Mouse (Mus musculus): ENCODE measurements around the gene Washc1.
"Not testable (repeated sequence)": the region's sequence is repeated elsewhere in the genome, so short reads cannot be mapped to it uniquely, and the experiment has no call there.

Gene Washc1

GRCm38 (mm10) chr17:66111402-66111959 is at the start of gene Washc1:
TSS of gene Washc1 (plus strand) at chr17:66111545.
- DNase-seq = peak; percentile 94

GRCm38 (mm10) chr17:66065115-66065514 is 46.2 kb upstream of the Washc1 start:
- no peak for DNase-seq

- not testable (repeated sequence) for DNase-seq
Observed at GRCm38 (mm10) chr17:66069036-66069435, 42.3 kb upstream of the Washc1 start.

- DNase-seq = no peak
Observed at GRCm38 (mm10) chr17:66073971-66074370, 37.4 kb upstream of the Washc1 start.

GRCm38 (mm10) chr17:66075827-66076173 is 35.5 kb upstream of the Washc1 start:
- DNase-seq = peak; percentile 31

- DNase-seq = peak; percentile 44
Observed at GRCm38 (mm10) chr17:66076174-66076927, 35.0 kb upstream of the Washc1 start.

GRCm38 (mm10) chr17:66076934-66077333 is 34.4 kb upstream of the Washc1 start, which contains the start of gene Ankrd12:
TSS of gene Ankrd12 (minus strand) at chr17:66077089.
- DNase-seq = peak; percentile 97

GRCm38 (mm10) chr17:66077437-66077850 is 33.9 kb upstream of the Washc1 start:
- DNase-seq = no peak

- no peak for DNase-seq
Observed at GRCm38 (mm10) chr17:66084486-66084885, 26.9 kb upstream of the Washc1 start.

GRCm38 (mm10) chr17:66085038-66085437 is 26.3 kb upstream of the Washc1 start:
- DNase-seq = no peak

GRCm38 (mm10) chr17:66090251-66090650 is 21.1 kb upstream of the Washc1 start:
- DNase-seq = no peak

GRCm38 (mm10) chr17:66091392-66091791 is 20.0 kb upstream of the Washc1 start:
- no peak for DNase-seq

GRCm38 (mm10) chr17:66092065-66092464 is 19.3 kb upstream of the Washc1 start:
- DNase-seq = no peak

- no peak for DNase-seq
Observed at GRCm38 (mm10) chr17:66092664-66093063, 18.7 kb upstream of the Washc1 start.

- peak; percentile 22 for DNase-seq
Observed at GRCm38 (mm10) chr17:66100566-66101379, 10.6 kb upstream of the Washc1 start.

GRCm38 (mm10) chr17:66101380-66102330 is 9.7 kb upstream of the Washc1 start, which contains the start of gene Ndufv2:
TSS of gene Ndufv2 (minus strand) at chr17:66101559.
- peak; percentile 95 for DNase-seq

- DNase-seq = no peak
Observed at GRCm38 (mm10) chr17:66104076-66104475, 7.3 kb upstream of the Washc1 start.

GRCm38 (mm10) chr17:66106601-66107267 is 4.6 kb upstream of the Washc1 start:
- DNase-seq = peak; percentile 80

GRCm38 (mm10) chr17:66107466-66107865 is 3.9 kb upstream of the Washc1 start:
- no peak for DNase-seq

GRCm38 (mm10) chr17:66108198-66108597 is 3.1 kb upstream of the Washc1 start:
- no peak for DNase-seq

GRCm38 (mm10) chr17:66110746-66111145 is 599 bp upstream of the Washc1 start:
- DNase-seq = no peak

- no peak for DNase-seq
Observed at GRCm38 (mm10) chr17:66112166-66112565, 821 bp downstream of the Washc1 start.

Data from lung, postnatal 36 days (tissue).